Mouse (Mus musculus): ENCODE measurements at regions not wholly inside any gene's neighbourhood (a gene's known extent, or its start where the extent isn't known, plus 50 kb on each side); places are given as distances from the start of the nearest gene placed in this dataset.
A peak's percentile ranks its signal among the peaks of the same experiment; 100 is the strongest.
"Not testable (repeated sequence)": the region's sequence is repeated elsewhere in the genome, so short reads cannot be mapped to it uniquely, and the experiment has no call there.

DNA sequence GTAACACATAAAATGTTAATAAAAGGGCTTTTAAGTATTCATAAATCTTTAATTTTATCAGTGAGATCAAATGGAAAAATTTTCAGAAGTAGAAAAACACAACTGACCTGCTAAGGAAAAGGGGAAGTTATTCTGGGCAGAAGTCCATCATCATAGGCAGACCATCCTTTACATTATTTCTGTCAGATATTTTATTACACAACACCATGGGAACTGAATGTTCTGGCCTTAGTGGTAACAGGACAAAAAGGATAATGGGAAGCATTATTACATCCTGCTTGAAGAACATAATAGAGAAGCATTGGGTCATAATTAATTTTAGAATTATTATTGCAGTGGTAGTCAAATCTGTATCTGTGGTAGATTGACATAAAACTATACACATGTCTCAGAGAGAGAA lies 603.5 kb upstream of the Gje1 start:
- no peak for DNase-seq (ENCODE audit: low read depth)

GRCm38 (mm10) chr10:15317017-15317607 lies 599.1 kb upstream of the Gje1 start:
- no peak for DNase-seq (ENCODE audit: low read depth)

- DNase-seq (ENCODE audit: low read depth) = no peak
Measured at GRCm38 (mm10) chr10:15310650-15311049, 592.6 kb upstream of the Gje1 start.

GRCm38 (mm10) chr10:15305811-15306473 lies 587.9 kb upstream of the Gje1 start:
- DNase-seq (ENCODE audit: low read depth) = no peak

GRCm38 (mm10) chr10:15300199-15301085 lies 582.4 kb upstream of the Gje1 start:
- peak; percentile 64 for DNase-seq (ENCODE audit: low read depth)

DNA sequence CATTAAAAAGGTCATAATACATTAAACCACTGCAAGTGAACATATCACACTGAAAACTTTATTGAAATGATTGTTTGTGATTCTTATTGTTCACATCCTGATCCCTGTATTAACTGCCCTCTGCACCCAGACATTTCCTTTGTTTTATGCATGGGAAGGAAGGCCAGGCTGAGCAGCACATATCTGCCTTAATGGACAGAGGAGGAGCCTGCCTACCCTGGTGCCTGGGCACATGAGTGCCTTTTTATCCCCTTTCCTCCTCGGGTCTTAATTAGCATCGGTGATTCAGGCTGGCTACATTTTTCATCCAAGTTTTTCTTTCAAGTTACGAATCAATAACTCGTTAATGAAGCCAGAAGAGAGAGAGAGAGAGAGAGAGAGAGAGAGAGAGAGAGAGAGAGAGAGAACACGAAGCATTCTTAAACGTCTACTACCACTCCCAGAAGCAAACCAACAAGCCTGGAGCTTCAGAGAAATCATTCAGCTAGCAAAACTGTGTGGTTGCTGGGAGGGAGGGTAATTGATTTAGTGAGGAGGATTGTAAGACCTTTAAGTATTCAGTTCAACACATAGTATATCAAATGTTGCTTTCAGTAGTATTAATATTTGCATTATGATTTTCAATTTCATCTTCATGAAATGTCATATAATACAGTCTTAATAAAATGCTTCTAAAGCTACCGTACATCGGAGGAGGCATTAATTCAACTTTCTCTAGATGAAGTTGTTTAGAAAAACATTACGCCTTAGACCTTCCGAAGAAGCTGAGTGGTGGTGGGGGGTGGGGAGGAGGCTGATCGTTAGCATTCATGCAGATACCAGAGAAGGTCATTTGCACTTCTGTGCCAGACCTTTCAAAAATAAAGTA lies 581.6 kb upstream of the Gje1 start:
- no peak for DNase-seq (ENCODE audit: low read depth)

- DNase-seq (ENCODE audit: low read depth) = no peak
Measured at GRCm38 (mm10) chr10:15297257-15297656, 579.2 kb upstream of the Gje1 start.

DNA sequence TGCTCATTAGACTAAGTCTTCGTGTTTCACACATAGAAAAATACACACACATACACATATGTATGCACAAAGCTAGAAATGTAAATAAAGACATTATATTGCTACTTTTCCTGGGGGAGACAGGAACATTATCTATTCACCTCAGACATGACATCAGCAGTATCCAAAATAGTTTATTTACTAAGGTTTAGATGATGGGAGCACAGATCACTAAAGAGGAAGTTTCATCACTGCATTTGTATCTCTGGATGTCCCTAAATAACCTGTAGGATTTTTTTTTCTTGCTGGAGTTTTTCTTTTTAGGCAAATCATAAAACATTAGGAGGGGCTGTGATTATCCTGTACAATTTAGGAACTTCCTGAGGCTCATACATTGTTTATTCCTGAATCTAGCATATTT lies 576.1 kb upstream of the Gje1 start:
- DNase-seq (ENCODE audit: low read depth) = no peak

DNA sequence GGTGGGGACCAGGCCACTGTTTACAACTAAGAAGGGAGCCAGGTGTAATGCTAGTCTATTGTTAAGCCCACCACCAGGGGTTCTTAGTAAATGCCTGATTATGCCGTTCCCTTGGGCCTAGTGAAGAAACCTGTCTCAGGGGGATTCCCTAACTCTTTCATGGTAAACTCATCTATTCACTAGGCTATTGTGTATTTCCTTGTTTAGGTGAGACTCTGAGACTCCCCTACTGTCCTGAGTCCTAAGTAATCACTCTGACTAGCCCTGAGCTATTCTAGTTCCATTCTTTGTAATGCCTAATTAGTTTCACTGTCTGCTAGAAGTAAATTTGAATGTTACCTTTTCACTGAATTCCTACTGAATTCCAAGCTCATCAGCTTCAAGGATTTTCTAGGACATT lies 545.3 kb upstream of the Gje1 start:
- DNase-seq (ENCODE audit: low read depth) = not testable (repeated sequence)

DNA sequence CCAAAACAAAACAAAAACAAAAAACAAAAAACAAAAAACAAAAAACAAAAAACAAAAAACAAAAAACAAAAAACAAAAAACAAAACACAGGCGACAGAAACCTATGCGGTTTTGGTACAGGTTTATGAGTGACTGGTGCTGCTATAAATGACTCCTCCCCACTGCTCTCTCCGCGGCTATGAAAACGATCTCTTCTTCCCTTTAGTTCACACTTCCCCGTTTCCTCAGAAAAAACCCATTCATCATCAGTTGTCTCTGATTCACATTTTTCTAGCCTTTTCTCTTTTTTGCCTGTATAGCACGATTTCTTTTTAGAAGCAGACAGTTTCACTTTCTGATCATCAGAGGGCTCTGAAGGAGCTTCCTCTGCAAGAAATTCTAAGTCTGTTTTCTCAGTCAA lies 544.3 kb upstream of the Gje1 start:
- not testable (repeated sequence) for DNase-seq (ENCODE audit: low read depth)

DNA sequence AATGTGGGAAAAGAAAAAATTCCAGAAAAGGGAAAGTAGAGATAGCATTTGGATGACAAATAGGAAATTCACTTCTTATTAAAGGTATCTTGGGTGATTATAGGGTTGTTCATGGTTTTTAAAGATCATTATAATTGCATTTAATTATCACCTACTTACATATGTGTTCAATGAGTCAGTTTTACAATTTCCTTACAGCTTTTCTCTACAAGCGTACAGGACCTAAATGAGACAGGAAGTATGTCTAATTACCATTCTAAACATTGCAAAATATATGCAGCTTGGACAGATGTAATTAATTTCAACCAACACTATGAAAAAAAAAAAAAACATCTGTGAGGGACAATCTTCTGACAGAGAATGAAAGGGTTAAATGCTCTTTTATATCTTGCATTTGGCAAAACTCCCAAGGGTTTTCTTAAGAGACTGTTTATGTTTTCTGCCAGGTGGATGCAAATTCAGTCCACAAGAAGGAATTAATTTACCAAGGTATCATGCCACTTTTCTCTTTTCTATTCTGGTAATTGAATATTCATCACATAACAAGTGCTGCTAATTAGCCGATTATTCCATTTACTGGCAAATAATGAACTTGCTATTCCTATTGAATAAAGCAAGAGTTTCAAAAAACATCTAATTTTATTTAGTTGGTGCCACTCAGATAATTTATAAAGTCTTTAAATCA lies 531.5 kb upstream of the Gje1 start:
- DNase-seq (ENCODE audit: low read depth) = no peak

DNA sequence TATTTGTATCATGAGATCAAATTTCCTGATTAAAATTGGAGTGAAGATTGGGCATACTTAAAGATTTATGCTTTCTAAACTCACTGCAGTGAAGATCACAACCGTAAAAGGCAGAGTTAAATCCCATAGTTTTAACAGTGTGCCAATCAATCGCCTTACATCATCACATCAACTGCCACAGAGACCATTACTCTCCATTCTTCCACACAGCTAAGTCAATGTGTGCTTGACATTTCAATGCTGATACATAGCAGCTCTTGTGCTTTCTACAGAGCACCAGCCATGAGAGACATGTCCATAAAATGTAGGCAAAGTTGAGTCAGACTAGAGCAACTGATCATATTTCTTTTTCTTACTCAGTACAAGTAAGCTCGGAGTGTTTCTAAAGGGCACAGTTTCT lies 530.9 kb upstream of the Gje1 start:
- DNase-seq (ENCODE audit: low read depth) = no peak

- DNase-seq (ENCODE audit: low read depth) = no peak
Measured at GRCm38 (mm10) chr10:15244376-15245262, 526.6 kb upstream of the Gje1 start.

- DNase-seq (ENCODE audit: low read depth) = no peak
Measured at GRCm38 (mm10) chr10:15243460-15243859, 525.4 kb upstream of the Gje1 start.

- DNase-seq (ENCODE audit: low read depth) = no peak
Measured at GRCm38 (mm10) chr10:15218883-15219282, 500.9 kb upstream of the Gje1 start.

DNA sequence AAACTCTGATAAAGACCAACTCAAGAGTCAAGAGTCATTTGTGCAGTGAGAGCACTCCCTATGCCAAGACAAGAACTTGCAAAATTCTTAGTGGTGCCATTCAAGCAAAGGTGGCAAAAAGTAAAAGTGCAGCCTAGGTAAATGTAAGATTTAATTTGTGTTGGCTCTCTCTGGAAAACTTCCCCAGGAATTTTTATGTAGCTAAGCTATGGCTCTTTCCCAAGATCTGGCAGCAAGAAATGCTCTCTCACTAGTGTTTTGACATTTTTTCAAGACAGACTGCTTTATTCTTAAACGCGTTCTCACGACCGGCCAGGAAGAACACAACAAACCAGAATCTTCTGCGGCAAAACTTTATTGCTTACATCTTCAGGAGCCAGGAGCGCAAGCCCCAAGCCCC lies 461.6 kb upstream of the Gje1 start:
- no peak for DNase-seq (ENCODE audit: low read depth)

- no peak for DNase-seq (ENCODE audit: low read depth)
Measured at GRCm38 (mm10) chr10:15174421-15174820, 456.4 kb upstream of the Gje1 start.

GRCm38 (mm10) chr10:15172558-15172957 lies 454.5 kb upstream of the Gje1 start:
- no peak for DNase-seq (ENCODE audit: low read depth)

DNA sequence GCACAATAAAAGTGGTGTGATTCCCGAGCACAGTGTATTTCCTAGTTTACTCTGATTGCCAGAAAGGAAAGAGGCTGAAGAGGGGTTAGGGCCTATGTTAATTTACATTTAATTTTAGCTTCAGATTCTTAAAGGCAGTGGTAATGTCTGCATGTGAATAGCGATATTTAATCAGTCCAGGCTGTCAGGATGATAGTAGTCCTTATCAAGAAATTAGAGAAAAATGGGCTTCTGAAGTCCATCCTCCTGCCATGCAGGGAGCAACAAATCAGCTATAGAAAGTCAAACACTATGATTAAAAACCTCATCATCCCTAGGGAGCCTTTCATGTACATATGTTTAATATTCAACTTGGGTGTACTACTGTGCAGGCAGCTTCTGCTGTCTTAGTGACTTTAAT lies 422.7 kb upstream of the Gje1 start:
- DNase-seq (ENCODE audit: low read depth) = no peak
